Mouse (Mus musculus): ENCODE measurements around the gene 1700012B09Rik.
A peak's percentile ranks its signal among the peaks of the same experiment; 100 is the strongest.

The 1700012B09Rik gene

GRCm38 (mm10) chr9:14770803-14771471, at the start of gene 1700012B09Rik:
TSS of gene 1700012B09Rik (minus strand) at chr9:14771030.
- no peak for DNase-seq (ENCODE audit: low spot score)

DNA sequence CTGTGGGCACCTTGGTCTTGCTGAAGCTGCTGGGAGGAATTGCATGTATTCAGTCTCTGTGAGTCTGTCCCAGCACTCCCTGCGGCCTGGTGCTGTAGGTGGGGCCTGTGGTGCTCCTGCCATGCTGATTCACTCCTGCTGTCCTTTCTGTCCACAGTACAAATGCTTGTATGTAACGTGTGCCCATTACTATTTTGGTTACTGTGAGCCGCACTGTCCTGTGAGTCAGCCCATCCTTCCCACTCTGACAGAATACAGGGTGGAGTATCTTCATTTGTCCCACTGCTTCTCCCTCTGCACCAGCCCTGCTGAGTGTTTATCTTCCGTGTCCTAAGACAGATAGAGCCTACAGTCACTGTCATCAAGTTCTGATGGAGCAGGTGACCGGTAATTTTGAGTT, 39.3 kb upstream of the 1700012B09Rik start:
- no peak for DNase-seq (ENCODE audit: low spot score)

DNA sequence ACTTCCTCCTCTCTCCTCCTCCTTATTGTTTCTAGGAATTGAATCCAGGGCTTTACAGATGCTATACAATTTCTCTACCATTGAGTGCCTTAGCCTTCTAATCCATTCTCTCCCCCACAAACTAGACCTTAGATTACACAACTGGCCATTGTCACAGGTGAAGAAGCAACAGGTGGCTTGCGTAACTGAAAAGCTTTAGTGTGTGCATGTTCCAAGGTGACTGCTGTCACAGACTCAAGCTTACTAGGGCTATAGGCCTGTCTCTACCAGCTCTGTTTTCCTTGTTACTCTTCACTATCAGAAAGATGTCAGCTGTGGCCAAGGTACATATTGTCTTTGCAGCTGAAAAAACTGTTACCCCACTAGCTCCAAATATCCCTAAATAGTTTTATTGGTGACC, 36.0 kb upstream of the 1700012B09Rik start:
- DNase-seq (ENCODE audit: low spot score) = no peak

DNA sequence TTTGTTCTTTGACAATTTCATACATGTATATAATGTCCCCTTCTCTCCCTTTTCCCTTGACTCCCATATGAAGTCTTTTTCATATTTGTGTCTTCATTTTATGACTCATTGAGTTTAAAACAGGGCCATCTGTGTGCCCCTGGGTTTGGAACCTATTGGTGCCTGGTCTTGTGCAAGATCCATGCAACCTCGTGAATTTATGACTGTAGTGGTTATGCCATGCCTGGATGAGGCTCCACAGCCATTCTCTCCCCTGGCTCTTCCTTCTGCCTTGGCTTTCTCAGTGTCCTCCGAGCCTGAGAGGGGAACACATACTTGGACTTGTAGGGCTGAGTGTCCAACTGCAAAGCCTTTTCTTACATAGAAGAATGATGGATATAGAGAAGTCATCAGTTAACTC, 34.9 kb upstream of the 1700012B09Rik start:
- DNase-seq (ENCODE audit: low spot score) = no peak

DNA sequence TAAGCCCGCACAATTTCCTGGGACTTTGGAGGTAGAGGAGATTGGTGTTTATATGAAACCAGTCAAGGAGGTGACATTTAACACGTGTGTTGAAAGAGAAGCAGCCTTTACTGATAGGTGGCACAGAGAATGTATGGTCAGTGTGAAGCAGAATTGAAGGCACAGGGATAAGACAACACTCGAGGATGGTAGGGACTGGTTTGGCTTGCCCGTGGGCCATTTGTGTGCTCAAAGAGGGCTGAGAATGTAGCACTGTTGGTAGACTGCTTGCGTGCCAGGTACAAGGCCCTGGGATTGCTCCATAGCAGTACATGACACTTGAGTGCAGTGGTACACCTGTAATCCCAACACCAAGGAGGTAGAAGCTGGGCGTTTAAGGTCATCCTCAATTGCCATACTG, 16.5 kb upstream of the 1700012B09Rik start:
- DNase-seq (ENCODE audit: low spot score) = no peak

GRCm38 (mm10) chr9:14784039-14785002, 13.5 kb upstream of the 1700012B09Rik start, which contains the start of the genes Mre11a and Ankrd49:
TSS of gene Mre11a (plus strand) at chr9:14784654.
TSS of gene Ankrd49 (minus strand) at chr9:14784856.
- DNase-seq (ENCODE audit: low spot score) = peak; percentile 96

DNA sequence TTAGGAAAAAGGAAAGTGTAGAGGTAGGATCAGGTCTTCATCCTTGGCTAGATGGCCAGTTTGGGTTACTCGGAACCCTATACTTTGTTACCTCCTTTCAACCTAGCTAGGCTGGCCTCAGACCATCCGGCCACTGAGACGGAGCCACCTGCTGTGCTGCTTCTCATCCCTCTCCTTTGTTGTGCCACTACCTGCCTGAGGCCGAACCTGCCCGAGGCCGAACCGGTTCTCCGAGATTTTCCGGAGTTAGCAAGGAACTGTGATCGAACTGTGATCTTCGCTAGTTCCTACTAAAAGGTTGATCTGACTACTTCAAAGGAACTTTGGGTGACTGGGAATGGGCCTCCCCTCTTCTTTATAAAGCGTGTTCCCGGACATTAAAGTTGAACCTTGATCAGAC, 7.5 kb upstream of the 1700012B09Rik start:
- DNase-seq (ENCODE audit: low spot score) = no peak

DNA sequence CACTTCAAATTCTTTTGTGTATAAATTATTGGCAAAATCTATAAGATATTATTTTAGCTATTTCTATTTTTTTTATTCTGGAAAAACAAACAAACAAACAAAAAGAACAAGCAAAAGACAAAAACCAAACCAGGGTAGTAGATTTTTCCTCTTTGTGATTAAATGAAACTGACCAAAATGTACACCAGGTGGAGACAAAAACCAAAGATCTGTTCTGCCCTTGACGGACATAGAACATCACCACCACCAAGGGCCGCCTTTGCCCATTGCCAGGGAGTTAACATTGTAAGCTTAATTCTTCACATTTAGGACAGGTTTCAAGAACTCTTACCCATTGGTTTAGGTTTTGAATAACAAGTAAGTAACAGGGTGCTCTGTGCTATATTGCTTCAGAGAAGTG, 3.0 kb upstream of the 1700012B09Rik start:
- DNase-seq (ENCODE audit: low spot score) = peak; percentile 53

- DNase-seq (ENCODE audit: low spot score) = no peak
Observed at GRCm38 (mm10) chr9:14772074-14772473, 1.2 kb upstream of the 1700012B09Rik start.

GRCm38 (mm10) chr9:14769811-14770210, 1.0 kb downstream of the 1700012B09Rik start:
- no peak for DNase-seq (ENCODE audit: low spot score)

GRCm38 (mm10) chr9:14764765-14765164, 6.1 kb downstream of the 1700012B09Rik start:
- DNase-seq (ENCODE audit: low spot score) = peak; percentile 65

DNA sequence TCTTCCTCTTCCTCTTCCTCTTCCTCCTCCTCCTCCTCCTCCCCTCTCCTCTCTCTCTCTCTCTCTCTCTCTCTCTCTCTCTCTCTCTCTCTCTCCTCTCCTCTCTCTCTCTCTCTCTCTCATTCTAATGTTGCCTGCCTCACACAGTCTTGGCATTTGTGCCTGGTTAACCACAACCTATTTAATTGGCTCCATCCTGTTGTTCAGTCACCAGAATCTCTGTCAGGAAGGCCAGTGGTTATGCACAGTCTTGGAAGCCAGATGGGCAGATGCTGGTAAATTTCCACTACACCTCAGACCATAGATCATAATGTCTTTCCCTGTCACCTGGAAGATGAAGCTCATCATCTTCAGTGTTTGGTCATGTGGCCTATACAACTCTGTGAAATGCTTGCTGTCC, 11.6 kb downstream of the 1700012B09Rik start:
- no peak for DNase-seq (ENCODE audit: low spot score)

DNA sequence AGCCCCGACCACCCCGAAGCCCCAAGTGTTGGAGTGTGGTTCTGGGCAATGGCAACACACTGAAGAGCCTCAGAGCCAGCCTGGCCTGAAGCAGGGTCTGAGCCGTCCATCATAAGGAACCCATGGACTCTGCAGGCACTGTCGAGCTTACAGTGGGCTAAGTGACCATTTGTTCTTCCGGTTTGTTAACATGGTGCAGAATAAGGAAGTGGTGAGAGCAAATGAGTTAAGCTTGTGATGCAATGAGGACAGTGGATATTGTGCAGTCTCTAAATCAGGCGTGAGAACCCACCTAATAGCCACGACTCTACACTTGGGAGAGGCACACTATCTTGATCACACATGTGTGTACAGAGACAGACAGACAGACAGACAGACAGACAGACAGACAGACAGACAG, 12.2 kb downstream of the 1700012B09Rik start:
- no peak for DNase-seq (ENCODE audit: low spot score)

GRCm38 (mm10) chr9:14754469-14754868, 16.4 kb downstream of the 1700012B09Rik start:
- DNase-seq (ENCODE audit: low spot score) = no peak

- no peak for DNase-seq (ENCODE audit: low spot score)
Observed at GRCm38 (mm10) chr9:14753947-14754346, 16.9 kb downstream of the 1700012B09Rik start.

DNA sequence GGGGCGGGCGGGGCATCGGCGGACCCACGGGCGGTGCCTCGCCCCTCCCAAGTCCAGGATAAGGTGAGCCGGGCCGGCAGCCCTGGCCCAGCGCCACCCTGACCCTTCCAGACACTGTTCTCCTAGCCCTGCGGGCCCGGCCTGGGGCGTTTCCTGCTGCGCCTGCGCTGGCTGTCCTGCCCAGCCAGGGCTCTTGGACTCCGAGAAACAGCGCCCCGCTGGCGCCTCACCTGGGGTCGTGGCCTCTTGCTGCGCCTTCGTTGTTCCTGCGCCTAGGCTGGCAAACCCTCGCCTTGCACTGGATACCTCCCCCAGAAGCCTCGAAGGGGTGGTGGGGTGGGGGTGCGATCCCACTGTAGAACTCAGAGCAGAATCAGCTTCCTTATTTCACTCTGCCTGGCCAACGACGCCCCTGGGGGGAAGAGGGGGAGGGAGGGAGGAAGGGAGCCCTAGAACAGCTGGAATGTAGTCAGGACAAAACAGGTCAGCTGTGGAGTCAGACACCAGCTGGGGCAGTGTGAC, 18.8 kb downstream of the 1700012B09Rik start, which contains the start of gene Fut4:
Gene Fut4 (minus strand): TSS at position 393 of the 522 bp plus-strand sequence.
- no peak for DNase-seq (ENCODE audit: low spot score)

- no peak for DNase-seq (ENCODE audit: low spot score)
Observed at GRCm38 (mm10) chr9:14751503-14752000, 19.3 kb downstream of the 1700012B09Rik start.

- no peak for DNase-seq (ENCODE audit: low spot score)
Observed at GRCm38 (mm10) chr9:14750901-14751502, 19.8 kb downstream of the 1700012B09Rik start.

GRCm38 (mm10) chr9:14740151-14740924, 30.5 kb downstream of the 1700012B09Rik start, which contains the start of gene Piwil4:
TSS of gene Piwil4 (minus strand) at chr9:14740733.
- DNase-seq (ENCODE audit: low spot score) = no peak

DNA sequence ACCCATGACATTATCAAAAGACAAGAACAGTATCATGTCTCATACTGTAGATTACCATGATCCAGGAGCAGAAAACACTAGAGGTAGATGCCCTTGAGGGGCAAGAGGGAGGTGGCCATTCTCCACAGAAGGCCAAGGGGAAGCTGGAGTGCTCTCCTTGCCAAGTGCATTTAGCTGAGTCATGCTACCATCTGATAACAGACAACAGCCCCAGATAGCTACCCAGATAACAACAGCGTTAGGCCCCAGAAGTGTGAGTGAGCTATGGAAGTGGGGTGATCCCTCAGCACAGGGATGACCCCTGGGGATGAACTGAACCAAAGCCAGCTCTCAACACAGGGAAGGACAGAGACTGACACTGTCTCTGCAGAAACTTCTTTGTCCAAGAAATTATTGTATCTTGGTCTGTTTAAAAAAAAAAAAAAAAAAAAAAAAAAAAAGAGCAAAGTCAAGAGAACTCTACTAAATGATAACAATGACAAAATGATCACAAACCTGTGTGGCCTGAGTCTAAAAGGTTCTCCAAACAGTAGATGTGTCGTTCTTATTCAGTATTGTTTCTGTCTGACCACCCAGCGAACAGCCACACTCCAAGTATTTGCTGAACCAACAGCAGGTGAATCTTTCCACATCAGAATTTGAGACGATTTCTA, 31.2 kb downstream of the 1700012B09Rik start:
- no peak for DNase-seq (ENCODE audit: low spot score)

All from adipocyte (in vitro differentiated cells).